Mouse (Mus musculus): ENCODE results near the gene Tob2. TPM values are rescaled to one million over a fixed set of nuclear protein-coding genes. Genes with fewer than 3 reads are reported as not detected.

The Tob2 gene
- polyA plus RNA-seq, 1 experiment from 2014 or later, result 26.8 TPM

- H3K27ac ChIP-seq (replicated peaks; ENCODE audit: low read depth, low read length), result peak overlapping the region; percentile 78
- WGBS, result 3% methylated on average over 10 of the region's 26 CpGs
- H3K36me3 ChIP-seq (ENCODE audit: control insufficient read depth, insufficient read depth, low read length), result peaks cover 18% of the 10 kb centered on the region
- H3K4me2 ChIP-seq (ENCODE audit: low read depth, low read length), result peak overlapping the region; percentile 70
- H3K9me3 ChIP-seq (ENCODE audit: control insufficient read depth, low read length), result no peaks in the 10 kb centered on the region
- peak overlapping the region; percentile 81 for H3K9ac ChIP-seq (ENCODE audit: low read depth, low read length)
- no peak for ATAC-seq (ENCODE audit: low read depth)
- no peak for DNase-seq (ENCODE audit: low spot score)
- peaks cover 32% of the 10 kb centered on the region for H3K4me1 ChIP-seq (ENCODE audit: control insufficient read depth, insufficient read depth, low read length)
- H3K4me3 ChIP-seq (ENCODE audit: low read depth, low read length), result peak overlapping the region; percentile 67
- H3K27me3 ChIP-seq (replicated peaks; ENCODE audit: control insufficient read depth, insufficient read depth, low read length), result no peaks in the 10 kb centered on the region
Measured at GRCm38 (mm10) chr15:81811599-81811996, 47.0 kb downstream of the Tob2 start.

GRCm38 (mm10) chr15:81810671-81811598 lies 47.7 kb downstream of the Tob2 start:
- H3K9ac ChIP-seq (ENCODE audit: low read depth, low read length), result peak overlapping the region; percentile 81
- no peaks in the 10 kb centered on the region for H3K9me3 ChIP-seq (ENCODE audit: control insufficient read depth, low read length)
- peak overlapping the region; percentile 67 for H3K4me3 ChIP-seq (ENCODE audit: low read depth, low read length)
- DNase-seq (ENCODE audit: low spot score) (peak; percentile 100), ATAC-seq (ENCODE audit: low read depth) (peak; percentile 97)
- no peaks in the 10 kb centered on the region for H3K27me3 ChIP-seq (replicated peaks; ENCODE audit: control insufficient read depth, insufficient read depth, low read length)
- H3K27ac ChIP-seq (replicated peaks; ENCODE audit: low read depth, low read length), result peak overlapping the region; percentile 96
- H3K36me3 ChIP-seq (ENCODE audit: control insufficient read depth, insufficient read depth, low read length), result peaks cover 11% of the 10 kb centered on the region
- under 1% methylated on average over 59 of the region's 89 CpGs for WGBS
- H3K4me2 ChIP-seq (ENCODE audit: low read depth, low read length), result peak overlapping the region; percentile 70
- peaks cover 38% of the 10 kb centered on the region for H3K4me1 ChIP-seq (ENCODE audit: control insufficient read depth, insufficient read depth, low read length)

- DNase-seq (ENCODE audit: low spot score) (peak; percentile 96), ATAC-seq (ENCODE audit: low read depth) (peak; percentile 58)
- Histone ChIP-seq H3K27ac (replicated peaks; ENCODE audit: low read depth, low read length) (peak overlapping the region; percentile 96), H3K27me3 (replicated peaks; ENCODE audit: control insufficient read depth, insufficient read depth, low read length) (no peaks in the 10 kb centered on the region), H3K4me3 (ENCODE audit: low read depth, low read length) (peak overlapping the region; percentile 67), H3K9me3 (ENCODE audit: control insufficient read depth, low read length) (no peaks in the 10 kb centered on the region), H3K4me2 (ENCODE audit: low read depth, low read length) (peak overlapping the region; percentile 70), H3K9ac (ENCODE audit: low read depth, low read length) (peak overlapping the region; percentile 66), H3K36me3 (ENCODE audit: control insufficient read depth, insufficient read depth, low read length) (peaks cover 3% of the 10 kb centered on the region), H3K4me1 (ENCODE audit: control insufficient read depth, insufficient read depth, low read length) (peaks cover 46% of the 10 kb centered on the region)
- 1% methylated on average over 10 of the region's 10 CpGs for WGBS
Measured at GRCm38 (mm10) chr15:81810150-81810549, 48.4 kb downstream of the Tob2 start.

- ATAC-seq (ENCODE audit: low read depth), result no peak
- Histone ChIP-seq H3K4me1 (ENCODE audit: control insufficient read depth, insufficient read depth, low read length) (peaks cover 52% of the 10 kb centered on the region), H3K36me3 (ENCODE audit: control insufficient read depth, insufficient read depth, low read length) (no peaks in the 10 kb centered on the region), H3K9me3 (ENCODE audit: control insufficient read depth, low read length) (no peaks in the 10 kb centered on the region), H3K4me3 (ENCODE audit: low read depth, low read length) (peak overlapping the region; percentile 67; the same call in 1 of the 2 replicates), H3K4me2 (ENCODE audit: low read depth, low read length) (peak overlapping the region; percentile 70), H3K27me3 (replicated peaks; ENCODE audit: control insufficient read depth, insufficient read depth, low read length) (no peaks in the 10 kb centered on the region), H3K27ac (replicated peaks; ENCODE audit: low read depth, low read length) (peak overlapping the region; percentile 96), H3K9ac (ENCODE audit: low read depth, low read length) (peak overlapping the region; percentile 66; the same call in 1 of the 2 replicates)
- 19% methylated on average over 1 of the region's 1 CpGs for WGBS
- no peak for DNase-seq (ENCODE audit: low spot score)
Measured at GRCm38 (mm10) chr15:81809550-81809949, 49.0 kb downstream of the Tob2 start.

DNA sequence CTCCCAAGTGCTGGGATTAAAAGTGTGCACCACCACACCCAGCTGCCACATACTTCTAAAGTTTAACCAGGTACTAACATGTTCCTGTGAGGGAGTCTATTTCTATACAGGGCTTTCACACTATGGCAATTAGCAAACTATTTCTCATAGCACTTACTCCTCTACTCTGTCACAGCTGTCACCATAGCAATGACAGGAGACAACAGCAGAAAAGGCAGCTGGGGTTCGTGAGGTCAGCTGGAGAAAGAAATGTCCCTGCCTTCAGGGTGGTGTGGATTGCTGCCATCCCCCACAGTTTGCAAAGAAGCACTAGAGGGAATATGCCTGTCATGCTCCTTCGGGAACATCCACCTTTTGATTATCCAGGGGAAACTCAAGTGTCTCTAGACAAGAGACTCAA lies 49.8 kb downstream of the Tob2 start:
- Histone ChIP-seq H3K4me2 (ENCODE audit: low read depth, low read length) (no peak overlapping the region), H3K27me3 (replicated peaks; ENCODE audit: control insufficient read depth, insufficient read depth, low read length) (no peaks in the 10 kb centered on the region), H3K4me3 (ENCODE audit: low read depth, low read length) (no peak overlapping the region), H3K9ac (ENCODE audit: low read depth, low read length) (no peak overlapping the region), H3K4me1 (ENCODE audit: control insufficient read depth, insufficient read depth, low read length) (peaks cover 57% of the 10 kb centered on the region), H3K36me3 (ENCODE audit: control insufficient read depth, insufficient read depth, low read length) (no peaks in the 10 kb centered on the region), H3K27ac (replicated peaks; ENCODE audit: low read depth, low read length) (peak overlapping the region; percentile 96; the same call in 1 of the 2 replicates), H3K9me3 (ENCODE audit: control insufficient read depth, low read length) (no peaks in the 10 kb centered on the region)
- 53% methylated on average over 2 of the region's 2 CpGs for WGBS
- ATAC-seq (ENCODE audit: low read depth), result no peak
- DNase-seq (ENCODE audit: low spot score), result no peak

- 77% methylated on average over 4 of the region's 4 CpGs for WGBS
- H3K4me3 ChIP-seq (ENCODE audit: low read depth, low read length), result no peak overlapping the region
- DNase-seq (ENCODE audit: low spot score) (no peak), ATAC-seq (ENCODE audit: low read depth) (no peak)
- no peak overlapping the region for H3K27ac ChIP-seq (replicated peaks; ENCODE audit: low read depth, low read length)
- H3K9me3 ChIP-seq (ENCODE audit: control insufficient read depth, low read length), result no peaks in the 10 kb centered on the region
- no peaks in the 10 kb centered on the region for H3K36me3 ChIP-seq (ENCODE audit: control insufficient read depth, insufficient read depth, low read length)
- H3K9ac ChIP-seq (ENCODE audit: low read depth, low read length), result no peak overlapping the region
- peaks cover 57% of the 10 kb centered on the region for H3K4me1 ChIP-seq (ENCODE audit: control insufficient read depth, insufficient read depth, low read length)
- no peak overlapping the region for H3K4me2 ChIP-seq (ENCODE audit: low read depth, low read length)
- H3K27me3 ChIP-seq (replicated peaks; ENCODE audit: control insufficient read depth, insufficient read depth, low read length), result no peaks in the 10 kb centered on the region
Measured at GRCm38 (mm10) chr15:81806621-81807404, 51.8 kb downstream of the Tob2 start.

DNA sequence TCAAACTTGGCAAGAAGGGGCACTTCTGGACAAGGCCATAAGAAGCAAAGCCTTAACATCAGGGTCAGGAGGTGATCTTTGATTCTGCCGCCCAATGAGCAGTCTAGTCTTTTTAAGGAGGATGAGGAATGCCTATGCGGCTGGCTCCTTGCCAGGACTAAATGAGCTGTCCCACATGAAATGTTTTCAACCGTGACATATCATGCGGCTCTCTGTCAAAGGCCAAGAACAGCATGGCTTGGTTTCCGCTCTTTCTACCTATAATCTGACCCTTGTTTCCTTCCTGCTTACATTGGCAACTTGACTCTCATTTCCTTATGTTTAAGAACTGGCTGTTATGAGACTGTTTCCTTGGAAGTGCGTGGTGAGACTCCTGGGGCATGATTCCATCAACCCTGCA lies 53.0 kb downstream of the Tob2 start:
- peak; percentile 68 for DNase-seq (ENCODE audit: low spot score)

DNA sequence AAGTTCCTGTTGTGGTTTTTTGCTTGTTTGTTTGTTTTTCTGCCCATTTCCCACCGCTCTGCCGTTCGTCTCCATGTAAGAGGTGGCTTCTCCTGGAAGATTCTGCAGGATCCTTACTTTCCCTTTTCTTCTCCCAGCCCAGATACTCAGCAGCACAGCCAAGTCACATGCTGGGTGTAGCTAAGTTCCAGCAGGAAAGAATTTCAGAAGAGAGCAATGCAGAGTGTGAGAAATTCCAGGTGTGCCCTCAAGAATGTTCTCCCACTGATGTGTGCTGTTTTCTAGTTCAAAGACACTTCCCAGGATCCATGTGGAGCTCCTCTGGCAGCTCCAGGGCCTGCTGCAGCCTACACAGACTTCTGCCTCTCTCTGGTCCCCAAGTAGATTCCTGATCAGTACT lies 53.7 kb downstream of the Tob2 start:
- Histone ChIP-seq H3K27ac (replicated peaks; ENCODE audit: low read depth, low read length) (peak overlapping the region; percentile 48), H3K9me3 (ENCODE audit: control insufficient read depth, low read length) (no peaks in the 10 kb centered on the region), H3K27me3 (replicated peaks; ENCODE audit: control insufficient read depth, insufficient read depth, low read length) (no peaks in the 10 kb centered on the region), H3K9ac (ENCODE audit: low read depth, low read length) (no peak overlapping the region), H3K4me3 (ENCODE audit: low read depth, low read length) (no peak overlapping the region), H3K36me3 (ENCODE audit: control insufficient read depth, insufficient read depth, low read length) (no peaks in the 10 kb centered on the region), H3K4me1 (ENCODE audit: control insufficient read depth, insufficient read depth, low read length) (peaks cover 56% of the 10 kb centered on the region), H3K4me2 (ENCODE audit: low read depth, low read length) (no peak overlapping the region)
- 68% methylated on average over 3 of the region's 3 CpGs for WGBS
- DNase-seq (ENCODE audit: low spot score) (no peak), ATAC-seq (ENCODE audit: low read depth) (no peak)

More for the DNA sequence above, 53.0 kb downstream of the Tob2 start:
- WGBS, result 30% methylated on average over 6 of the region's 6 CpGs
- peaks cover 57% of the 10 kb centered on the region for H3K4me1 ChIP-seq (ENCODE audit: control insufficient read depth, insufficient read depth, low read length)
- no peaks in the 10 kb centered on the region for H3K36me3 ChIP-seq (ENCODE audit: control insufficient read depth, insufficient read depth, low read length)
- H3K27me3 ChIP-seq (replicated peaks; ENCODE audit: control insufficient read depth, insufficient read depth, low read length), result no peaks in the 10 kb centered on the region
- no peak overlapping the region for H3K9ac ChIP-seq (ENCODE audit: low read depth, low read length)
- H3K9me3 ChIP-seq (ENCODE audit: control insufficient read depth, low read length), result no peaks in the 10 kb centered on the region
- ATAC-seq (ENCODE audit: low read depth), result no peak
- H3K4me2 ChIP-seq (ENCODE audit: low read depth, low read length), result no peak overlapping the region
- peak overlapping the region; percentile 48 for H3K27ac ChIP-seq (replicated peaks; ENCODE audit: low read depth, low read length)
- H3K4me3 ChIP-seq (ENCODE audit: low read depth, low read length), result no peak overlapping the region
